Mouse (Mus musculus): Measurements from ENCODE around the gene Prok2.

DNA sequence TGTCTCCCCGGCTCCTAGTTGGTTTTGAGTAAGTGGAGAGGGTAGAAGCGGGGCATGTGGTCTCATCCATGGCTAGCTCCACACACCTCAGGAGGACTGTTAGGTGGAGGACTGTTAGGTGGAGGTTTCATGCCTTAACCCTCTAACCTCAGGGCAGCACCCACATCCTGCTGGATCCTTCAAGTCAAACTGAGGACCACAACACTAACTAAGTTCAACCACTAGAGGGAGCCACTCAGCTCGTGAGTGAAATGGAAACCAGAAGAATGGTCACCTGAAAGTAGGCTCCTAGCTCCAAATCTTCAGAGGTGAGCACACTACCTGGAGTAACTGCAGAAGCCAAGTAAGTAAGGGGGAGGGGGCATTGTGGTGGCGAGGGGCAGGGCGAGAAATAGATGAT, 41.3 kb downstream of the Prok2 start:
- no peak for TF ChIP-seq CTCF (IDR thresholded peaks at IDR 0.05; ENCODE audit: borderline replicate concordance, control insufficient read depth, extremely low read depth, insufficient read depth, low read length, poor library complexity)
- TF ChIP-seq POLR2A (IDR thresholded peaks at IDR 0.05; ENCODE audit: control insufficient read depth, extremely low read depth, insufficient read depth, low read length, poor library complexity), result no peak

Measured in thymus, adult 2 months (tissue).